Mouse (Mus musculus) yolk sac, embryonic 10.5 days (tissue): ENCODE measurements around the gene Grin3b.
"Not testable (repeated sequence)": the region's sequence is repeated elsewhere in the genome, so short reads cannot be mapped to it uniquely, and the experiment has no call there.

Experiments
- DNase-seq: peaks from one replicate; pipeline ENCODE4 v3.0.0-alpha.2; 2017; ENCODE audit warnings: low spot score

Gene Grin3b

GRCm38 (mm10) chr10:79936284-79936910 is 34.1 kb upstream of the Grin3b start:
- no peak for DNase-seq

GRCm38 (mm10) chr10:79936911-79937441 is 33.5 kb upstream of the Grin3b start:
- DNase-seq, result no peak

DNA sequence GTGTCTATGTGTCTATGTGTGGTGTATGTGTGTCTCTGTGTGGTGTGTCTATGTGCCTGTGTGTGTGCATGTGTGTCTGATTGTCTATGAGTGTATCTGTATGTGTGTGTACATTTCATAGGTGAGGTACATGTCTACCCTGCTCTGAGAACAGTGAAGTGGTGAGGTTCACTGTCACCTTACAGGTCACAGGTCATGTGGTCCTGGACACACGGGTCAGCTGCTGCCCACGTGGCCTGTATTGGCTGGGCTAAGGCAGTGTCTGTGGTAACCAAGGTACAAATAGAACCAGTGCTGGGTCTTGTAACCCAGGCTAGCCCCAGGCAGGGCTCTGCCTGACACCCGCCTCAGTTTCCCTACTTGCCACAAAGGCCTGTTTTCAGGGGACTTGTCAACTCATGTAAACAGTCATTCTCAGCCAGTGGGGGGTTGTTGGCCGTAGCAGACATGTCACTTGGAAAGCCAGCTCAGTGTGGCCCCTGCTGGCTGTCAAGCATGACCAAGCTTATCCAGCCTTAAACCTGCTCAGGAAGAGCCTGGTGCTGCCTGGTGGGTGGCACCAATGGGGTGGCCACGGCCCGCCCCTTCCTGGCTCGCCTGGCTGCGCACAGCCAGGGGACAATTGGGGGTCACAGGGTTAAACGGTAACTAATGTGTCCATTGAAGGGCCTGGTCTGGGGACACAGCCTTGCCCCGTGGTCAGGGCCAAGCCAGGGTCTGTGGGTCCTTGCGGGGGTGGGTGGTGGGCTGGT is 32.6 kb upstream of the Grin3b start:
- no peak for DNase-seq

DNA sequence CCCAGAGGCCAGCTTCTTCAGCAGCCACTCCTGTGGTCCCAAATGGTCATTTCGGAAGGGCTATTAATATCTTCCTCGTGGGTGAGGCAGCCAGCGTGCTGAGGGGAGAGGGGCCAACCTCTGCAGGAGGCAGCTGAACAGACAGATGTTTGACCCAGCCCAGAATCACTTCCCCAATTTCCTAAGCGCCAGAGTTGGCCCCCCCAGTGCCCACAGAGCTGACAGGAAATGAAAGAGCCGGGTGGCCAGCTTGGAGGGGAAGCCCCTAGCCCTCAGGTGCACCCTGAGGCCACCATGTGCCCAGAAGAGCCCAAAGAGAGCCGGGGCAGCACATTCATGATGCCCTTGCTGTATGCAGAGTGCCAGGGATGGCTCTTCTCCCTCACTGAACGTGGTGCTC is 29.8 kb upstream of the Grin3b start:
- DNase-seq, result no peak

DNA sequence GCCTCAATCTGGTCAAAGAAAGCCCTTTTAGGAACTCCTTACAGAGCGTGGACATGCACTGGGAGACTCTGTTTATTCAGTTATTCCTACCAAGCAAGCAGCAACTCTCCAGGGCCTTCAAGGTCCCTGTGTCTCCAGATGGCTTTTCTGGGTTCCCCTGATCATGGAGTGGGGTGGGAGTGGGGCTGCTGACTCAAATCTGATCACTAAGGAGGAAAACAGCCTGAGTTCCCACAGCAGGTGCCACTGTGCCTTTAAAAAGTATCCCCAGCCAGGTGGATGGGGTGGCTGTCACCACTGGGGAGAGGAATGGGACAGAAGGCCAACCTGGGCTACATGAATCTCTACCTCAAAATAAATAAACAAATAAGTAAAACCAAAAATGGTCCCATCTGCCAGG is 27.5 kb upstream of the Grin3b start:
- DNase-seq, result no peak

DNA sequence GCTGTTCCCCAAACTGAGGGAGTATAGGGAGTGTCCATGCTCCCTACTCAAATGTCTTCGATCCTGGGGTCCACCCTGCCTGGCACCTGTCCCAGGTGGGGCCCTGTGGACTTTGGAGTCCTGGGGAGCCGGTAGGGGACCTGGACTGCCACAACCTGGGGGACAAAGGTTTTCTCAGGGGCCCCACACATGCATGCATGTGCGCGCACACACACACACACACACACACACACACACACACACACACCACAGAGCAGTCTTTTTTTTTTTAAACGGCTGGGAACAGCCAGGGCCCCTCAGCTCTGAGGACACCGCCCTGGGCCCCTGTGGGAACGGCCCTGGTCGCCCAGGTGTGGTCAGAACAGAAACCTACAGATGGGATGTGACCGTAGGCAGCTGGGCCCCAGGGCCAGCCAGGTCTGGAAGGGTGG is 27.0 kb upstream of the Grin3b start:
- no peak for DNase-seq

- peak; percentile 50 for DNase-seq
Observed at GRCm38 (mm10) chr10:79945507-79946234, 24.8 kb upstream of the Grin3b start.

GRCm38 (mm10) chr10:79946752-79947322 is 23.7 kb upstream of the Grin3b start:
- DNase-seq, result peak; percentile 84

- no peak for DNase-seq
Observed at GRCm38 (mm10) chr10:79947502-79947901, 23.0 kb upstream of the Grin3b start.

- DNase-seq, result peak; percentile 79
Observed at GRCm38 (mm10) chr10:79949873-79950272, 20.6 kb upstream of the Grin3b start.

DNA sequence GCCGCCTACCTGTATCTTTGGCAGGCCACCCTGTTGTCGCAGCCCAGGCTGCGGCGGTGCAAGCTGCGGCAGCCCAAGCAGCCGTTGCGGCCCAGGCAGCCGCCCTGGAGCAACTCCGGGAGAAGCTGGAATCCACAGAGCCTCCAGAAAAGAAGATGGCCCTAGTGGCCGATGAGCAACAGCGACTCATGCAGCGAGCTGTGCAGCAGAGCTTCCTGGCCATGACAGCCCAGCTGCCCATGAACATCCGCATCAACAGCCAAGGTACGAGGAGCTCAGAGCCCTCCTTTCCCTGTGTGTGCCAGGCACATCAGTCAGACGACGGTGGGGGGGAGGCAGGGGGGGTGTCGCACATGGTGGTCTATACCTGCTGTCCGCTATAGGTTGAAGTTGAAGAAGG is 19.9 kb upstream of the Grin3b start:
- no peak for DNase-seq

- no peak for DNase-seq
Observed at GRCm38 (mm10) chr10:79953946-79954345, 16.6 kb upstream of the Grin3b start.

DNA sequence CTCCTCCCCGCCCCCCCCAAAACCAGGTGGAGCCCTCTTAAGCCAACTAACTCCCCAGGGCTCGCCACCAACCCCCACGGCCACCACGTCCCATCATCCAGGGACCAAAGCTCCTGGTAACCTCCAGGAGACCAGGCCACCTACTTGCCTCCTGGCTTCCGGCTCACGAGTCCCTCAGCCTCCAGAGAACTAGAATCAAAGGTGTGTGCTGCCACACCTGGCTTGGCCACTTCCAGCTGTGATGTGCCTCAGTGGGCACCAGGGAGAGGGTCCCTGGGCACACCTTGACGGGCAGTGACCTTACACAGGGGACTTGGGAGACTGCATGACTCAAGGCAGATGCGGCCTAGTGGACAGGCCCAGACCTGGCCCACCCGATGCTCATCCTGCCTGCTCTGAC is 14.8 kb upstream of the Grin3b start:
- DNase-seq, result no peak

GRCm38 (mm10) chr10:79956643-79957154 is 13.8 kb upstream of the Grin3b start:
- peak; percentile 79 for DNase-seq

DNA sequence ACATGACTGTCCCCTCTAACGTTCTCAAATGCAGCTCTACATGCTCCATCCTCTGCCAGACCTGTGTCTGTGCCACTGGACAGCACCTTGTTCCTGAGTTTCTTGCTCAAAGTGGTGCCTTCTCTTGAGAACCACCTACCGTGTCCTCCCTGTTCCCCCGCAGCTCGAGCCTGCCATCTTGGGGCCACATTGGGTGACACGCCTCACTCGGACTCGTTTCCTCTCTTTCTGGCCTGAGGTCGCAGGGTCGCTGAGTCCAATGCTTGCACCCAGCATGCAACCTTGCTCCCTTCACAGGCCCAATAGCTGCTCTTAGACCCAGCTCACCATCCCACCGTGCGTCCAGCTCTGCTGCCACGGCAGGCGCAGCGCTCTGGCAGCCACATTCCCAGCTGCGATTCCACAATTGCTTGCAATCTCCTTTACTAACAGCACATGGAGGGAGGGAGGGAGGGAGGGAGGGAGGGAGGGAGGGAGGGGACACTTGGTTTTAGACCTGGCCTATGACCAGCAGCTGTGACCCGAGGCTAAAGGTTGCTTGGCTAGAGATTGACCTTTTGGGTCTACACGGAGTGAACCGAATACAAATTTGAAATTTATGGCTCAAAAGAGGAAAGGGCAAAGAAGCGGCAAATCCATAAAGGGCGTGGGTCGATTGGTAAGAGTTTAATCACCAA is 12.2 kb upstream of the Grin3b start:
- DNase-seq, result peak; percentile 90

DNA sequence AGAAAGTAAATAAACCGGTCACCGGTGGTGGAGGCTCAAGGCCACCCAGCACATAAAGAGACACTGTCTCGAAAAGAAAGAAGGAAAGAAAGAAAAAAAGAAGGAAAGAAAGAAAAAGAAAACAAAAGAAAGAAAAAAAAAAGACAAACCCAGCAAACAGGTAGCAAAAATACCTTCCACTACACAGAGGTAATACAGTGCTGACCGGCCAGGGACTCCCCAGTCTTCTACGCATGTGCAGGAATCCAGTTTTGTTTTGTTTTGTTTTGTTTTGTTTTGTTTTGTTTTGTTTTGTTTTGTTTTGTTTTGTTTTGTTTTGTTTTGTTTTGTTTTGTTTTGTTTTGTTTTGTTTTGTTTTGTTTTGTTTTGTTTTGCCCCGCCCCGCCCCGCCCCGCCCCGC is 11.1 kb upstream of the Grin3b start:
- DNase-seq, result not testable (repeated sequence)

- peak; percentile 100 for DNase-seq
Observed at GRCm38 (mm10) chr10:79959847-79960601, 10.5 kb upstream of the Grin3b start, which contains the start of gene Wdr18. Wdr18 (plus strand) TSS chr10:79960152.

DNA sequence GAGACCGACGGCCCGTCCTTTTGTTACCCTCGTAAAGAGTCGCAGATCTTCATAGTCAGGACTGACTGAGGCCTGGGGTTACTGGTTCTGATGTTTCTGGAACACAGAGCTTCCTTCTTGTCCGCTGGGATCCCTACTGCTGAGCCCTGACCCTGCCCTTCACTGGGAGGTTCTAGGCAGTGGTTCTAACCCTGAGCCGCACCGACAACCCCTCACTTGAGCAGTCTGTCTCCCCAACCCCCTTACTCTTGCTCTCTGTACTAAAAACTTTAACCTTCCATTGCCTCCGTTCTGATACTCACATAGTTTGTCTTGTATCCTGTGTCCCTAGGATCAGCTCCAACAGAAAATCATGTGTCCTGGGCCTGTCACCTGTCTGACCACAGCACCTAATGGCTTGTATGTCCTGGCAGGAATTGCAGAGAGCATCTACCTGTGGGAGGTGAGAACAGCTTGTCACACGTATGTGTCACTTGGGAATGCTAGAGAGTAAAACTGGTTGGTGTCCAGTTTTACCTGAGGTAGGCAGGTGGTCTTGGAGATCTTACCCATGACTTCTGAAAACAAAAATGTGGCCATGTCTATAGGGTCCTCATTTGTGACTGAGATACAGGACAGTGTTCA is 9.7 kb upstream of the Grin3b start:
- DNase-seq, result no peak

GRCm38 (mm10) chr10:79964727-79965126 is 5.8 kb upstream of the Grin3b start:
- DNase-seq, result no peak

DNA sequence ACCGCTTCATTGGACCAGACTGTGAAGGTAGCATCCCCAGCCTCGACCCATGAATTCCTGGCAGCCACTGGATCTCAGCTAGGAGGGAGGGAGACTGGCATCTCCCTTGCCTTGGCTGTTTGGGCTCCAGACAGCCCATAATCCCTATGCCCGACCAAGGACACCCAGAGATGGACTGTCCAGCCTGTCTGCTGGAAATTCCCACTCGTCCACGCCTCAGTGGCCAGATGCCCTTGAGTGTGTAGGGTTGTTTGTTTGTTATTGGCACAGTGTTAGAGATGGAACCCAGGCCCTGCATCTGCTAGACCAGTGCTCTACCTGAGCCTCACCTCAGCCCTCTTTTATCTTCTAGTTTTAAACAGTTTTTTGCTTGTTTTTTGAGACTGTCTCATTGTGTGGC is 5.2 kb upstream of the Grin3b start:
- DNase-seq, result no peak
